Mouse (Mus musculus): ENCODE data around the gene Dph5. TPM values are rescaled to one million over a fixed set of nuclear protein-coding genes. Genes with fewer than 3 reads are reported as not detected.
"Not testable (repeated sequence)": the region's sequence is repeated elsewhere in the genome, so short reads cannot be mapped to it uniquely, and the experiment has no call there.

The Dph5 gene
- polyA plus RNA-seq, 1 experiment from 2014 or later = 28.0 TPM

DNA sequence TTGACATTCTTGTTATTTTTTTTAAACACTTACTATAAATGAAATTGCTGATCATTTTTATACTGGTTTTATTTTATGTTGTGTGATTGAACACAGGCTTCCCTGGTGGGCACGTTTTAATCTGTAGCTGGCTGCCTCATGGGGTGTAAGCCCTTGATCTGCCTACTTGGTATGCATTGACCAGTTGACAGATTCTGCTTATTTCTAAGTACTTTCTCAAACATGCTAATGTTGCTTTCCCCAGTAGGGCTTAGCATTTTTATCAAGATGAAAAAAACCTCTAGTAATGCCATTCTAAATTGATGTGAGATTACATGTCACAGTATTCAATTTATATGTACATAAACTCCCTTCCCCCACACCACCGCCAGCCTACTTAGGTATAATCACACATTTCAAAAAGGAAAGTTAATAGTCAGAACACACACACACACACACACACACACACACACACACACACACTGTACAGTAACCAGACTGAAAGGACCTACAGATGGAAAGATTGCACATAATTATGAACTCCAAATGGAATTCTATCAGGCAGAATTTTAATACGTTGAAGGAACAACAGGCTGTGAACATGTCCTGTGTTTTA, 10.8 kb downstream of the Dph5 start:
- no peak for ATAC-seq (ENCODE audit: low FRiP score, low read depth)
- WGBS = 74% methylated on average over 3 of the region's 3 CpGs
- Histone ChIP-seq H3K27me3 (replicated peaks) (no peaks in the 10 kb centered on the region), H3K9me3 (no peaks in the 10 kb centered on the region), H3K4me1 (no peaks in the 10 kb centered on the region), H3K9ac (no peak overlapping the region), H3K4me2 (replicated peaks) (no peak overlapping the region), H3K27ac (no peak overlapping the region), H3K36me3 (peaks cover 5% of the 10 kb centered on the region), H3K4me3 (no peak overlapping the region)

GRCm38 (mm10) chr3:115902301-115902956, 14.8 kb downstream of the Dph5 start:
- Histone ChIP-seq H3K9me3 (no peaks in the 10 kb centered on the region), H3K4me1 (no peaks in the 10 kb centered on the region)
- 91% methylated on average over 9 of the region's 9 CpGs for WGBS

GRCm38 (mm10) chr3:115905067-115905466, 17.4 kb downstream of the Dph5 start:
- no peak overlapping the region for H3K4me3 ChIP-seq
- H3K9ac ChIP-seq = no peak overlapping the region
- no peak overlapping the region for H3K27ac ChIP-seq
- no peaks in the 10 kb centered on the region for H3K4me1 ChIP-seq
- H3K27me3 ChIP-seq (replicated peaks) = no peaks in the 10 kb centered on the region
- H3K9me3 ChIP-seq = no peaks in the 10 kb centered on the region
- no peak overlapping the region for H3K4me2 ChIP-seq (replicated peaks)
- peaks cover 7% of the 10 kb centered on the region for H3K36me3 ChIP-seq
- peak; percentile 95 for ATAC-seq (ENCODE audit: low FRiP score, low read depth)
- 75% methylated on average over 3 of the region's 3 CpGs for whole genome bisulfite sequencing

More at GRCm38 (mm10) chr3:115902301-115902956, 14.8 kb downstream of the Dph5 start:
- Histone ChIP-seq H3K27me3 (replicated peaks) (no peaks in the 10 kb centered on the region), H3K27ac (no peak overlapping the region), H3K4me2 (replicated peaks) (no peak overlapping the region), H3K4me3 (no peak overlapping the region), H3K9ac (no peak overlapping the region), H3K36me3 (peaks cover 1% of the 10 kb centered on the region)
- no peak for ATAC-seq (ENCODE audit: low FRiP score, low read depth)

DNA sequence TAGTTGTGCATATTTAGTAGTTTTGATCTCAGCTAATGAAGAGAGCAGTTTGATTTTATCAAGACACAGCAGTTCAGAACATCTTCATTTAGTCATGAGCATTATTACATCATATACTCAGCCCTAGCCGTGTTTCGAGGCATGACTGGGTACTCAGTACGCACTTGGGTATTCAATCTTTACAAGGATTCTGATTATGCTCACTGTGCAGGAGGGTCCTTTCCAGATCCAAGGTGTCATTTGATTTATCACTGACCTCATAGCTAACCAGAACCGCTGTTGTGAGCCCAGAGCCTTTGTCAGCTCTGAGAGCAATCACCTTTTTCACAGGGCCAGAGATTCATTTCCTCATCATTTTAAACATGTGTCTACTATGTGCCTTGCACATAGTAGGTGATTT, 17.9 kb downstream of the Dph5 start:
- WGBS = 80% methylated on average over 4 of the region's 4 CpGs
- H3K4me3 ChIP-seq = no peak overlapping the region
- peaks cover 7% of the 10 kb centered on the region for H3K36me3 ChIP-seq
- no peaks in the 10 kb centered on the region for H3K4me1 ChIP-seq
- no peak overlapping the region for H3K27ac ChIP-seq
- ATAC-seq (ENCODE audit: low FRiP score, low read depth) = peak; percentile 63
- no peak overlapping the region for H3K4me2 ChIP-seq (replicated peaks)
- no peaks in the 10 kb centered on the region for H3K27me3 ChIP-seq (replicated peaks)
- no peak overlapping the region for H3K9ac ChIP-seq
- no peaks in the 10 kb centered on the region for H3K9me3 ChIP-seq

DNA sequence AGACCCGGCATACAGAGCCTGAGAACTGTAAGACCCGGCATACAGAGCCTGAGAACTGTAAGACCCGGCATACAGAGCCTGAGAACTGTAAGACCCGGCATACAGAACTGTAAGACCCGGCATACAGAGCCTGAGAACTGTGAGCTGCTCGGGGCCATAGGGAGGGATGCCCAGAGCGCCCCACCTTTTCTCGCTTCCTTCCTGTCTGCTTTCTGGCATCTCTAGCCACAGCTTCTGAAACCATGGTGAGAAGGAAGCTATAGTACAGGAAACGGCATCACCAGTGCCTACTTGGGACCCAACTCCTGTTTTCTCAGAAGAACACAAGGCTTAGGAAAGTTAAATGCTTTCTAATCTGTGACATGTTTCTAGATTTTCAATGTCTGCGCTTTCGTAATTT, 19.8 kb downstream of the Dph5 start:
- not testable (repeated sequence) for ATAC-seq (ENCODE audit: low FRiP score, low read depth); H3K9me3 ChIP-seq; H3K4me2 ChIP-seq (replicated peaks); H3K4me3 ChIP-seq; H3K9ac ChIP-seq; H3K27me3 ChIP-seq (replicated peaks); H3K36me3 ChIP-seq; H3K4me1 ChIP-seq; H3K27ac ChIP-seq
- WGBS = 95% methylated on average over 11 of the region's 11 CpGs

DNA sequence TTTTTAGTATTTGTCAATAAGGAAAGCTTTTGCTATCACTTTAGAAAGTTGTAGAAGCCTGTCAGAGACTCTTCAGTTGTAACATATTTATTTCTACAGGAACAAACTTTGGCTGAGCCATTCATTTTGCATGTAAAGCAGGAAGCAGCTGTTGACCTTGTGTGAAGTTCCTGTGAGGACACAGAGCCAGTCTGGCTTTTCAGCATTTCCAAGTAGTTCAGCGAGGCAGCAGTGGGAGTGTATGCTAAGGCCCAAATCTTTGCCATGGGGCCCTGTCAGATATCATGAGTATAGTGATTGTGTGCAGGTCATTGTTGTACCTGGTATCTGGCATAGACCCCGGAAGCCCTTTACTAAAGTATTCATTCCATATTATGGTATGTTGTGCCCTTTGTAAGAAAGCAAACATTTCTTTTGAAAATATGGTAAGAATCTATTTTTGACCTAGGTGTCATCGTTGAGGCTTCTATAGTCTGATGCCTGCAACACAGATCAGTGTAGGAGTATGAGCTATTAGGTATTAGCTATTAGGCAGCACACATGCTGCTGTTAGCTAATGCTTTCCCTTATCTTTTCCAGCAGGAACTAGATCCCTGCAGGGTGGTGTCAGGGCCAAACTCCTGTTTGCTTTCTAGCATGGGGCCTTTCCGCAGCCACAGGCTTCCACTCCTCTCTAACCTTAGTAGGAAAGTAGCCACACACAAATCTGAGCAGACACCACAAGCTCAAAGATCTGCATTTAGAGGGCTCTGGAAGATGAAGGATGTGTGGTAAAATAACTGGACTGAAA, 37.0 kb downstream of the Dph5 start:
- Histone ChIP-seq H3K27ac (no peak overlapping the region), H3K4me3 (no peak overlapping the region), H3K36me3 (peaks cover 28% of the 10 kb centered on the region; the same call in 1 of the 2 replicates), H3K9ac (no peak overlapping the region), H3K27me3 (replicated peaks) (no peaks in the 10 kb centered on the region), H3K4me2 (replicated peaks) (no peak overlapping the region), H3K9me3 (no peaks in the 10 kb centered on the region), H3K4me1 (no peaks in the 10 kb centered on the region)
- 92% methylated on average over 4 of the region's 4 CpGs for whole genome bisulfite sequencing
- no peak for ATAC-seq (ENCODE audit: low FRiP score, low read depth)

GRCm38 (mm10) chr3:115926531-115926930, 38.9 kb downstream of the Dph5 start:
- no peak for ATAC-seq (ENCODE audit: low FRiP score, low read depth)
- Histone ChIP-seq H3K4me1 (no peaks in the 10 kb centered on the region), H3K9ac (no peak overlapping the region), H3K4me2 (replicated peaks) (no peak overlapping the region), H3K27ac (no peak overlapping the region), H3K27me3 (replicated peaks) (no peaks in the 10 kb centered on the region), H3K36me3 (peaks cover 28% of the 10 kb centered on the region; the same call in 1 of the 2 replicates), H3K4me3 (no peak overlapping the region), H3K9me3 (no peaks in the 10 kb centered on the region)
- 97% methylated on average over 8 of the region's 8 CpGs for WGBS

DNA sequence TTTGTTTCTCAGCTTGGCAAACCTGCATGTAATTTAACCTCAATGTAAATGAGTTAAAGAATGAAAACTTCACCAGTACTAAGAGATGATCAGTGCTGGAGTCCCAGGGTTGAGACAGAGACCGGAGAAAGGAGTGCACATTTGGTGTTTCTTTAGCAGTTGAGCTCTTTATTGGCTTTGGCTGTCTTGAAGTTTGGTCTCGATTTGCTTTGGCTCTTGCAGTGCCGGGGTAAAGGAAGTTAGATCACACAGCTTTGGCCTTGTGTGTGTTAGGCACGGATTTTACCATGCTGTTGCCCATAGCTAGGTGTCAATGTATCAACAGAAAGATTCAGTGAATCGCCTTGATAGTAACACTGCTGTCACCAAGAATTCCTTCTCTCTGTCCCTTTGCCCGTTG, 44.1 kb downstream of the Dph5 start:
- H3K27me3 ChIP-seq (replicated peaks) = no peaks in the 10 kb centered on the region
- no peak overlapping the region for H3K27ac ChIP-seq
- H3K4me1 ChIP-seq = no peaks in the 10 kb centered on the region
- 91% methylated on average over 6 of the region's 6 CpGs for WGBS
- H3K36me3 ChIP-seq = peaks cover 28% of the 10 kb centered on the region; the same call in 1 of the 2 replicates
- no peak overlapping the region for H3K4me3 ChIP-seq
- no peak overlapping the region for H3K9ac ChIP-seq
- H3K4me2 ChIP-seq (replicated peaks) = no peak overlapping the region
- no peaks in the 10 kb centered on the region for H3K9me3 ChIP-seq
- ATAC-seq (ENCODE audit: low FRiP score, low read depth) = no peak

GRCm38 (mm10) chr3:115933293-115934186, 45.9 kb downstream of the Dph5 start:
- Histone ChIP-seq H3K4me3 (no peak overlapping the region), H3K9ac (no peak overlapping the region), H3K27me3 (replicated peaks) (no peaks in the 10 kb centered on the region), H3K4me1 (no peaks in the 10 kb centered on the region), H3K9me3 (no peaks in the 10 kb centered on the region), H3K4me2 (replicated peaks) (no peak overlapping the region), H3K36me3 (peaks cover 16% of the 10 kb centered on the region; the same call in 1 of the 2 replicates), H3K27ac (no peak overlapping the region)
- no peak for ATAC-seq (ENCODE audit: low FRiP score, low read depth)
- WGBS = 92% methylated on average over 18 of the region's 18 CpGs

DNA sequence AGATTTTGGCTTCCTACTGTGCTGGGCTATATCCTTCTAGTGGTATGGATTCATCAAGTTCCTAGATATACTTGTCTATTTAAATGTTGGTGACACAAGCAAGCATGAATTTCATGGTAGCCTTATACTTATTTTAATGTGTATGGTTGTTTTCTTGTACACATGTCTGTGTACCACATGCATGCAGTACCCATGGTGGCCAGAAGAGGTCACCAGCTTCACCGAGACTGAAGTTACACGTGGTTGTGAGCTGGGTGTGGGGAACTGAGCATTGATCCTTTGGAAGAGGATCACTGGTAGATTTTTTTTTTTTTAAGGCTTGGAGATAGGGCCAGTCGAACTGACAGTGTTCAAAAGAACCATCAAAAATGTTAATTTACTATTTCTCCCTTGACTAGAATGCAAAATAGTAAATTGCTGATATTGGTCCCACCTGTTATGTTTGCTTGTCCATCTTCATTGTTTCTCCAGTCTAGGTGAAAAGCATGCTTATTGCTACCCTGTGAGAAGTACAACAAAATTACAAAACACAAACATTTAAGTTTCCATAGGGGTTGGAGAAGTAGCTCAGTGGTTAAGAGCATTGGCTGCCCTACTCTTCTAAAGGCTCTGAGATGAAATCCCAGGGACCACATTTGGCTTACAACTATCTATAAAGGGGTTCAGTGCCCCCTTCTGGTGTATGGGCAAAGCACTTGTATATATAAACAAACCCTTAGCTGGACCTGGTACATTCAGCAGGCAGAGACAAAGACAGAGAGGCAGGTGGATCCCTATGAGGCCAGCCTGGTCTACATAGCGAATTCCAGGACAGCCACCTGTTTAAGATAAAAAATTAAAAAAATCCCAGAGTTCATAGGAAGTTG, 49.3 kb downstream of the Dph5 start:
- Histone ChIP-seq H3K27ac (no peak overlapping the region), H3K9ac (no peak overlapping the region), H3K4me3 (no peak overlapping the region), H3K36me3 (peaks cover 15% of the 10 kb centered on the region), H3K9me3 (no peaks in the 10 kb centered on the region), H3K4me1 (no peaks in the 10 kb centered on the region), H3K27me3 (replicated peaks) (no peaks in the 10 kb centered on the region), H3K4me2 (replicated peaks) (no peak overlapping the region)
- 0 out of 2 replicates have a peak, but pooled peaks have one; percentile 7 for ATAC-seq (ENCODE audit: low FRiP score, low read depth)
- WGBS = 56% methylated on average over 4 of the region's 4 CpGs

GRCm38 (mm10) chr3:115937807-115938206, 50.2 kb downstream of the Dph5 start:
- 90% methylated on average over 10 of the region's 10 CpGs for WGBS

More at GRCm38 (mm10) chr3:115937807-115938206, 50.2 kb downstream of the Dph5 start:
- Histone ChIP-seq H3K4me1 (no peaks in the 10 kb centered on the region), H3K9ac (no peak overlapping the region), H3K36me3 (peaks cover 16% of the 10 kb centered on the region), H3K9me3 (no peaks in the 10 kb centered on the region), H3K4me3 (no peak overlapping the region), H3K27me3 (replicated peaks) (no peaks in the 10 kb centered on the region), H3K4me2 (replicated peaks) (no peak overlapping the region), H3K27ac (no peak overlapping the region)
- ATAC-seq (ENCODE audit: low FRiP score, low read depth) = no peak

Measured in neural tube, embryonic 12.5 days (tissue).